Mouse (Mus musculus): ENCODE measurements around the gene Ssrp1. TPM values are rescaled to one million over a fixed set of nuclear protein-coding genes. Genes with fewer than 3 reads are reported as not detected.

Gene Ssrp1
- total RNA-seq, 4 experiments from 2014 or later, result 130 to 156 (median 142) TPM

DNA sequence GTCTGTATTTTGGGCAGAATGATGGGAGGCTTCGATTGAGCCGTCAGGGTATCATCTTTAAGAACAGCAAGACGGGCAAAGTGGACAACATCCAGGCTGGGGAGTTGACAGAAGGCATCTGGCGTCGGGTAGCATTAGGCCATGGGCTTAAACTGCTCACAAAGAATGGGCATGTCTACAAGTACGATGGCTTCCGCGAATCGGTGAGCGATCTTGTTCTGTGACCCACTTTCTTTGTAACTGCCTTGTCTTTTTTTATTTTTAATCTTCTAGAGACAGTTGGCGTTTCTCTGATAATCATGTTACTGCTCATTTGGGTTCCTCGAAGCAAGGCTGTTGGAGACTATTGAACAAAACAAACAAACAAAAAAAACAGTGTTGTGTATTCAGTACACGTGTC, 1.3 kb downstream of the Ssrp1 start:
- no peak for DNase-seq

DNA sequence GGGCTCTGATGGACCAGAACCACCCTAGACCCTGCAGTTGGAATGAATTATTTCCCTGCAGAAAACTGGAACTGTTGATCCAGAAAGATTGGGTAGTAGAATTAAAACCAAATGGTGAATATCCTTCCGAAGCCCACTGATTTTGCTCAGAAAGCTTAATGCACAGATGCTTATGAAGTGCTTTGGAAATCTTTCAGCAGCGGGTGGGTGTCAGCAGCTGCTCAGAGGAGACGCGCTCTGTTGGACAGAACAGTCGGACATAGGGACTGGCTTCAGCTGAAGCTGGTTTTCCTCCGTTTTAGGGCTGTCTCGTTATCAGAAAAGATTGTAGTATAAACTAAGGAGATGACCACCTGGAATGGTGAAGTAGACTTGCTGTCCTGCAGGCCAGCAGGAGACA, 6.6 kb downstream of the Ssrp1 start:
- DNase-seq, result no peak

DNA sequence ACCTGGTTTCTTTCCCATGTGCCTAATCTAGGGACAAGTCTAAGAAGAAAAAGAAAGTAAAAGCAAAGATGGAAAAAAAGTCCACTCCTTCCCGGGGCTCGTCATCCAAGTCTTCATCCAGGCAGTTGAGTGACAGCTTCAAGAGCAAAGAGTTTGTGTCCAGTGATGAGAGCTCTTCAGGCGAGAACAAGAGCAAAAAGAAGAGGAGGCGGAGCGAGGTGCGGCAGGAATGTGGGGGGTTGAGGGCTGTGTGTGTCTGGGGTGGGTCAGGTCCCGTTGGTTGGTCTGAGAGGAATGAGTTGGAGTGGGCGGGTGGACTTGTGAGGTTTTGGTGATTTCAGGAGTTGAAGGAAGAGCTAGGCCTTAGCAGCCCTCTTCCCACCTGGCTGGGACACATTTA, 9.2 kb downstream of the Ssrp1 start:
- DNase-seq, result no peak

DNA sequence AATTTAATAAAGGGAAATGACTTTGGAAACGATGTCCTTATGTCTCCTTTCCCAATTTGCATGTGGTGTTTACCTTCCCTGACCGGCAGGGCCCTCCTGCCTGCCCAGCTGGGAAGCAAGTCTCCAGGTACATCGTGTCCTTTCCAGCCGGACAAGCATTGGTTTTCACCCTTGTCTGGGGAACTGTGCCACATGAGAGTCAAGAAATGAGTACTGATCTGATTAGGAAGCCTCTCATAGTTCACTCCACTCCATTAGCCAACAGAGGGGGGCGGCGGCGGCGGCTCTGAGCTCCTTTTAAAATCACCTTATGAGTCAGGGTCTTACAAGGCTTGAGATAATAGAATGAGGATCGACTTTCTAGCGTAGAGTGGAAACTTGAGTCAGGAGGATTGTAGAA, 10.0 kb downstream of the Ssrp1 start:
- DNase-seq, result no peak

DNA sequence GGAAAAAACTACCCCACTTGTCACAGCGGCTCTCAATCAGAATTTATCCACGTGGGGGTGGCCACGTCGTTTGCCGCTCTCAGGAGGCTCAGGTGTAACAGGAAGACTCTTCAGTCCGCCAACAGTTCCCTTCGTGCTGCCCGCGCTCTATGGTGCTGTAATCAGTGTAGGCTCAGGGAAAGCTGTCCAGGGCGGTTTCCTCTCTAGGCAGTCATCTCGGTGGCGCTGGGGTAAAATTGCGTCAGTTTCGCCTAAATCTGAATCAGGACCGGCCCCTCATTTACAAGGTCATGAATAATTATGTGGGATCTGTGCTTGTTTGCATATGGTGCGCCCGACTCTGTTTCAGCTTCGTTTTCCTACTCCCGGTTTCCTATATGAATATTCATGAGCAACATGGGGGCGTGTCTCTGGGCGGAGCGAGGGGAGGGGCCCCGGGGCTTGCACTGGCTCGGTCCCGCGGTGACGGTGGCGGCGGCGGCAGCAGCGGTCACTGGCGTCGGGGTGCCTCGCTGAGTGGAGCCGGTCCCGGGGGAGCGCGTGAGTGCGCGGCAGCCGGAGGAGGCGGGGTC, 10.6 kb downstream of the Ssrp1 start, which contains the start of gene Tnks1bp1:
Tnks1bp1 (plus strand) TSS at position 427 of the 572 bp plus-strand sequence.
- DNase-seq, result peak; percentile 99

DNA sequence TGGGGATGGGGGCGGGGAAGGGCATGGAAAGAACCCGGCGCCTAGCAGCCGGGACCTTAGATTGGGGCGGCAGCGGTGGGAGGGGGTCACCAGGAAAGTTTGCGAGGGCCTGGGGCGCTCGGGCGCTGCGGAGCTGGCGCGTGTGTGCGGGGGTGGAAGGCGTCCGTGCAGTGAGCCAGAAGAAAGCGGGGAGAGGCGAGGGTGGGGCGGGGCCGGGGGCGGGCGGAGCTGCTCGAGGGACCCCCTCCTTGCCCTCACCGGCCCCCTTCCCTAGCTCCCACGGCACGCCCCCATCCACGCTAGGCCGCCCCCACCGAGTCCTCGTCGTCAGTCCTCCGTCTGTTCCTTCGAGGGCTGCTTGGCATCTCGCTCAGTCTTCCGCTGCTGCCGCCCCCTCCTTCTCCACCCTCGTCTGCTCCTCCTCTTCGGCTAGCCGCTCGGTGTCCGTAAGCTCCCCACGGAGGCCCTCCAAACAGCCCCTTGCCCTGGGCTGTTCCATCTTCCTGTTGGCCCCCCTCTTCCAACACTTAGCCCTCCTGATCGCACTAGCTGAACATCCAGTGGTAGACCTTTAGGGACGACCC, 11.2 kb downstream of the Ssrp1 start:
- peak; percentile 68 for DNase-seq

DNA sequence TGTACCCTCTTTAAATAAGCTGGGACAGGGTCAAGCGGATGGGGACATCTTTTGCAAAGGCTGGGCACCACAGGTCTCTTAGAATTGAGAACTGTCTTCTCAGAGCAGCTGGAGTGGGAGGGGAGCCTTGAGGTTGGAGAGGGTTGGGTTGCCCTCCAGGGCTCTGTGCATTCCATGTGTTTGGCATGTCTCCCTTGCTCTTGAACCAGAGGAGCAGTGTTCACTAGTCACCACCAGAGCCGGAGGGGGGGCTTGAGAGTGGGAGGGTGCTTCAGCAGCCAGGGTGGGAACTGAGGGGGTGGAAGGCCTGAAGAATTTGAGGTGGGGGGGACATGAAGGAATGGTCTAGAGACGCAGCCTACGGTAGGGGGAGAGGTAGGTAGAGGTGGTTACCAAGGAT, 12.2 kb downstream of the Ssrp1 start:
- DNase-seq, result no peak

DNA sequence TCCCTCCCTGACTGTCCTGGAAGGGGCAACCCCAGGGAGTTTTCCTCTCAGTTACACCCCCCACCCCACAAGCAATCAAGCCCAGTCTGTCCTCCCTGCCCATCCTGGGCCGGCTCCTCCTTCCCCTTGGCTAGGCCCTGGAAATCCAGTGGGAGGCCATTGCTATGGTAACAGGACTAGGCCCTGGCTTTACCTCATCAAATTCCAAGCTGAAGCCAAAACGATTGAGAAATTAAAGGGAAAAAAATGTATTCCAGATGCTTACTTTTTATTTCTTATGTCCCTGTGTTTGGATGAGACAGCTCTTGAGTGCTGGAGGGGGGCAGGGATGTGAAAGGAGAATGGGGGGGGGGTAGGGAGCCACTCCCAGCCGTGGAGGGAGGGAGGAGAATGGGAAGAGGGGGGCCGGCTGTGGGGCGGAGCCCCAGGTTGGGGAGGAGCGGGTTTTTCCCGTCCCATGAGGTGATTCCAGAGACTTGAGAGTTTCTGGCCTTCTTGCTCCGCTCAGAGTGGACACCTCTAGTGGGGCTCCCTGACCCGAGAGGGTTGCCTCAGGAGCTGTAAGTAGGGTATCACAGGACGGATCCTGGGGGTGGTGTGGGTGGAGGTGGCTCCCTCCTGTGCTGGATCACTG, 13.1 kb downstream of the Ssrp1 start:
- peak; percentile 78 for DNase-seq

DNA sequence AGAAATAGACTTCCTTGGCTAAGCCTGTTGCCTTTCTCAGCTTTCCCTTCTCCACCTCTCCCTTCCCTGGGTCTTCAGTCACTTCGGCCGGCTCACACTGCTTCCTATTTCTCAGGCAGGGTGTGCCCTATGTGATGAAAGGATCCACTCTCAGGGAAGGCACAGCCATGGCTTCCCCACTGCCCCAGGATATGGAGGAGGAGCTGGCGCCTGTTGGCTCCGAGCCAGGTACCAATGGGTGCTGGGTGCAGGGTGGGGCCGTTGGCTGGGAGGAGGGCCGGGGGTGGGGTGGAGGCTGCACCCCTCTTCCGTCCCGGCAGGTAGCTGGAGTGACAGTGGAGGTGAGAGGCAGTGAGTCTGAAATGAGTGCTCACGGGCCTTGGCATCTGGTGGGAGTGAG, 13.7 kb downstream of the Ssrp1 start:
- peak; percentile 42 for DNase-seq

DNA sequence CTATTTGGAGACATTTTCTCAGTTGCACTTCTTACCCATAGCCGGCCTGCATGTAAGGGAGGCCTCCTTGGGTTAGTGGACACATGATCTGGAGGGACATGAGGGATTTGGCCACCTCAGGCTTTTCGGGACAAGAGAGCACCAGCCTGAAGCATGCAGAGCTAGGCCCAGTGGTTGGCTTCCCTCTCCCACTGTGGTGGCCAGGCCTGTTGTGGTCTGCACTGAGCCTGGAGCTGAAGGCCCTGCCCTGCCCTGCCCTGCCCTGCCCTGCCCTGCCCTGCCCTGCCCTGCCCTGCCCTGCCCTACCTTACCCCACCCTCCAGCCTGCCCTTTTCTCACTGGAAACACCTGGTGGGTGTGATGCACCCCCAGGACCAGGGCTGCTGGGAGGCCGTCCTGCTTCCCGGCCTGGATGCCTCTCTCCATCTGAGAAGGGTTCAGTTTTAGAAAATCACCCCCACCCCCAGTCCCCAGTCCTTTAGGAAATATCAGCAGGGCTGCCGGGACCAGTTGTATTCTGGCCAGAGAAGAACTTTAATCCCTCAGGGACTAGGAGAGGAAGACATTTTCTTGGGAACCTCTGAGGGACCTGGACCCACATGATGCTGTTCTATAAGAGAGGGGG, 16.3 kb downstream of the Ssrp1 start:
- DNase-seq, result no peak

DNA sequence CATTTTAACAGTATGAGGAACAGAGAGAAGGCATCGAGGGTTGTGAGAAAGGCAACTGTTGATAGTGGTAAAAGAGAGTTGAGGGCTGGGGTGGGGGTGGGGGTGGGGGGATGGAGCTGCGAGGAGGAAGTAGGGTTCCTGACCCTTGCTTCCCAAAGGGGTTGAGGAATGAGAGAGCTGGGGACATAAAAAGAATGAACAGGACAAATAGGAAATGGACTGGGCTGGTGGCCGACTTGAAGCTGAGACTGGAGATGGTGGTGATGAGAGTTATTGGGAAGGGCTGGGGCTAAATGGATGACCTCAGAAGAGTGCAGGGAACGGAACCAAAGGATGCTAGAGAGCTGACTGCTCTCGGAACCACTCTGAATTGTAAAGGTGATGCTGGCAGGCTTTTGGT, 19.7 kb downstream of the Ssrp1 start:
- no peak for DNase-seq

DNA sequence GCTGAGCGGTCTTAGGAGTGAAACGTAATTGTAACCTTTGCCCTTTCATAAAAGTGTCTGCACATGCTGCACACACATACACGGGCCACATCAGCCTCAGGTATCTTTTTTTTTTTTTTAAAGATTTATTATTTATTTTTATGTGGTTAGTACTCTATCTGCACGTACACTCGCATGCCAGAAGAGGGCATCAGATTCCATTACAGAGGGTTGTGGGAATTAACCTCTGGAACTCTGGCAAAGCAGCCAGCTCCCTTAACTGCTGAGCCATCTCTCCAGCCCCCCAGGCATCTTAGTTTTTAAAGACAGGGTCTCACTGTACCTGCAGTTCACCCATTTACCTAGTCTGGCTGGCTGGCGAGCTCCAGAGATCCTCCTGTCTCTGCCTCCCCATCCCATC, 22.6 kb downstream of the Ssrp1 start:
- DNase-seq, result no peak

DNA sequence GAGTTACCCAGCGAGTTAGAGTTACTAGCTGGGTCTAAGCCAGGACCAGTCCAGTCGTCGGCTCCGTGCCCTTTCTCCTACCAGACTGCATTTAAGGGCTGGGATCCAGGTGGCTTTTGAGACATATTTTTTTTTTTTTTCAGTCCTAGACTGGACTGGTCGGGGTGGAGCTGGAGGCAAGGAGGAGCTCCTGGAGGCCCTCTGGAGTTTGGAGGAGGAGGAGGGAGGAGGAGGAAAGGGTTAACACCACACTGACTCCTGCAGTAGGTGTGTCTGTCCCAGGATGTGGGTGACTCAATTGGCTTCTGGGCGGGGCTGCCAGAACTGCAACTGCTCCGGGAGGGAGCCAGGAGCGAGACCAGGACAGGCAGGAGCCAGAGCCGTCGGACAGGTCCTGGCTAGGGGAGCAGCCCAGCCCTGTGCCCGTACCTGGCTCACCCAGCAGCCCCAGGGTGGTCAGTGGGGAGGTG, 23.6 kb downstream of the Ssrp1 start:
- peak; percentile 87 for DNase-seq

DNA sequence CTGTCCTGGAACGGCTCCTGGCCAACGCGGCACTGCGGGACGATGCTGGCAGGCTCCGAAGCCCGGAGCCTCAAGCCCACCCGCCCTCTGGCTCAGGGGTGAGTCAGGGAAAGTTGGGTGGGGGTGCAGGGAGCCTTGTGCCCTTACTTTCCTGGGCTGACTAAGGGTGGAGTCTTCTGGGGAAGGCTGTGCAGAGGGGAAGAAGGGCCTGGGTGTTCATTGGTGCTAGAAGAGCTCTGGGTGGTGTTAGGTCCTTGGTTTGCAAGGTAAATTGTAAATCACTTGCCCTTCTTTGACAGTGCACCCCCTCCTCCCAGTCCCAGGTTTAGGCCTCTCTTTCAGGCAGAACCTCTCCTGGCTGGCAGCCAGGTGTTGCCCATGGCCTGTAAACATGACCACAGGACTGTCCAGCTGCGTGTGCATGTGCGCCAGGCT, 24.1 kb downstream of the Ssrp1 start:
- peak; percentile 56 for DNase-seq

DNA sequence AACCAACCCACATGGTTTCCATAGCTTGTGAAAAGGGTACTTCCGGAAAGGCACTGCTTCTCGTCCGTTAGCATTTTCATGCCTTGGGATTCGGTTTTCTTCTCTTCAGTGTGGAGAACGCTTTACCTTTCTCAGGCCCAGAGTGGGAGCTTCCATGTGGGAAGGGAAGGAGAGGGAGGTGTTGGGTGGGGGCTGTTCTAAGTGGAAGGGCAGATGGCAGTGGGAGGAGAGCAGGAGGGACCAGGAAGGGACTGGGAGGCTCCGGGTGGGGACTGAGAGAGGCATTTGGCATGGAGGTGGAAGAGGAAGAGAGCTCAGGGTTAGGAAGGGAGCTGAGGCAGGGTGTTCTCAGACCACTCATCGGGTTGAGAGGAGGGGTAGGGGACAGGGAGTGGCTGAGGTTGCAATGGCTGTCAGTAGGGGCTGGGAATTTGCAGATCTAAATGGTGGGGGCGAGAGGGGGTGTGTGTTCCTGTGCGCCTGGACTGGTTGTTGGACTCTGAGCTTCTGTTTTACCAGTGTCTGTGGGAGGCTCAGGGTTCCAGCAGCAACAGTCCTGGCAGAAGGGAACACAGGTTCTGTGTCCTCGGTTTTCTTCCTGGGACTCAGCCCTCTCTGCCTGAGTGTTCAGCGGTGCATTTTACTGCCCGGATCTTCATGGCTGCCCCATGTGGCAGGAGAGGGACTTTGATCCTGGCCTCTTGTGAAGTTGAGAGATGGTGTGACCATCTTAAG, 28.3 kb downstream of the Ssrp1 start:
- DNase-seq, result no peak

DNA sequence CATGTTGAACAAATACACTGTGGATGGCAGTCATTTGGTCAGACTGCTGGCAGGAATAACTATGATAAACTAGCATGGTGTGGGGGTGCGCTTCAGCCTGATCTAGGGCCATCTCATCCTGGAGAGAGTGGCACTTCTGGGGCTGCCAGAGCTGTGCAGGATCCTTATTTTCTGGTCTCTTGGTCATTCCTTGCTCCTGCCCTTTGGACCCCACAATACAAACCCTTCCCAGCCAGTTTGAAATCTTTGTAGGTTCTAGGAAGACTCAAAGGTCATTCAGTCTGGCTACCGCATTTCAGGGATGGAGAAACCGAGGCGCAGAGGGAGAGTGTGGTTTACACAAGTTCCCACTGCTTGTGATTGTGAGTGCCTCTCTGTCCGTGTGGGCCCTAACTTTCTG, 29.9 kb downstream of the Ssrp1 start:
- no peak for DNase-seq

DNA sequence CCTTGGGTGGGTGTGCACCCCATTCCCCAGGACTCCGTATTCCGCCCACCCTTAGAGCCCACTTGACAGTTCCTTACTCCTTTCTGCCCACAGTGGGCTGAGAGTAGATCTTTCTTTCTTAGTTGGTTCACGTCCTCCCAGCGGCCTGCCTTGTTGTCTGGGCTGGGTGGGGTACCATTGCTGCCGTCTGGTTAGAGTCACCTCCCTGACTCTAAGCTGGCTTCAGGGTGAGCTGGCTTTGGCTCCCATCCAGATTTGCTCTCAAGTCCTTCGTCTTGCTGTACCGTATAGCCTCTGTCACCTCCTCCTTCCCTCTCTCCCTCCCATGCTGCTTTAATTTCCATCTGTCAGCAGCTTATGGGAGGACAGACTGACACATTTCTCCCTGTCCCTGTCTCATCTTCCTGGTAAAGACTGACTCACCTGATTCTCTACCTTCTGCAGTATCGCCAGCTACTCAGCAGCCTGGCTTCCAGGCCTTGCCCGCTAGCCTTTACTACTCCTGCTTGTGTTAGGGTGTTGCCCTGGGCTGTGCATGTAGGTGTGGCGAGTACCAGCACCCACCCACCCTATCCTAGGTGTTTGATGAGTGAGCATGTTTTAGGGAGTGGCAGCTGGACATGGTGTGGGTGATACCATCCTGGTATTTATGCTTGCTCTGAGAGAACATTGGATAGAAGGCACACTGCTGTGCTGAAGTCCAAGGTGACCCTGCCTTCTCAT, 31.0 kb downstream of the Ssrp1 start:
- no peak for DNase-seq

DNA sequence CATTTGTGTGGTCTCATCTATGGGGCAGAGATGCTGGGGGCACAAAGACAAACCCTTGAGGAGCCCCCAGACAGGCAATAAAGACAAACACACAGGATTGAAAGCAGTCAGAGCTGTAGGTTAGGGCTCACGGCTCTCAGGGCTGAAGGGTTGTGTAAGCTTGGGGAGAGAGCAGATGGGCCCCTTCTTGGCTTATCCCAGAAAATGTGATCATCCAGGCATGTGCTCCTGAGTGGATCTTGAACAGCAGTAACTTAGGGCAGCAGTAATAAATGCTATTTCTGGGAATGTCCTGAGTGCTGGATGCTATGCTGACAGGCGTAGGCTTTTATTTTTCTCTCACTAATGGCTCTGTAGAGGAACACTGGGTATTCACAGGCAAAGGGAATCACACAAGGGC, 31.6 kb downstream of the Ssrp1 start:
- no peak for DNase-seq

DNA sequence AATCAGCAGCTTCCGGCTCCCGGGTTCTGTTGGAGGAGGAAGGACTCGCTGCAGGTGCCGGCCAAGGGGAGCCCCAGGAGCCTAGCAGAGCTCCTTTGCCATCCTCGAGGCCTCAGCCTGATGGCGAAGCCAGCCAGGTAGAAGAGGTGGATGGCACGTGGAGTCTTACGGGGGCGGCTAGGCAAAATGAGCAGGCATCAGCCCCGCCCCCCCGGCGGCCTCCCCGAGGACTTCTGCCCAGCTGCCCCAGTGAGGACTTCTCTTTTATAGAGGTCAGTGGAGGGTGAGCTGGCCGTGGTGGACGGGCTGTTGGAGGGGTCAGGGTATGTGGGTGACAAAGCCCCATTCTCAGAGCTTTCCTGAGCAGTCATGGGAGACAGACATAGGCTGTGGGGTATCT, 33.1 kb downstream of the Ssrp1 start:
- DNase-seq, result no peak

DNA sequence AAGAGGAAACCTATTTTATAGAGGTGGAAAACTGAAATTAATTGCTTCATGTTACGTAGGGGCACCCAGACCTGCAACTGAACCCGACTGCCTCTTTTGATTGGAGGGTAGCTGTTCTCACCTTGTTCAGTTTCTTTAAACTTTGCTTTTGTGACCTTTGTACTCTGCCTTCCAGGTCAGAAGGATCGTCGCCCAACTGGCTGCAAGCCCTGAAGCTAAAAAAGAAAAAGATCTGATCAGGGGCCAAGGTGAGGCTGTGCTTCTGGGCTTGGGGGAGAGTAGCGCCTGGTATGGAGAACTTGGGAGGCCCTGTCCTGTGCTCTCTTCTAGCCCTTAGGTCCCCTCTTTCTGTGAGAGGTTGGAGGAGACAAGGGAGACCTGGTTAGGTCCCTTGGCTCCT, 34.9 kb downstream of the Ssrp1 start:
- DNase-seq, result no peak

DNA sequence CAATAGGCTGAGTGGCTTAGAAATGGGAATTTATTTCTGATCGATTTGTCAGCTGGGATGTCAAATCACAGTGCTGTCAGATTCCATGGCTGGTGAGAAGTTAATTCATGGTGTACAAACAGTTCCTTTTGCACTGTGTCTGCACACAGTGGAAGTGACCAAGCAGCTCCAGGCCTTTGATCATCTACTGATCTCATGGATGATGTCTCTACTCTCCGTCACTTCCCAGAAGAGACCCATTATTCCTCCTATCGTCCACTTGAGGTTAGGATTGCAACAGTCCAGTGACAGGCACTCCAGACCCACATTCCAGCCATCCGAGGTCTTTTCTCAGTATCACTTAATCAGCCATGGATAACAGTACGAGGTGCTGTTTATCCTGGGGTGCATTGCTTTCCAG, 36.7 kb downstream of the Ssrp1 start:
- DNase-seq, result no peak
